Mouse (Mus musculus): ENCODE results near the gene Prokr2. TPM values are rescaled to one million over a fixed set of nuclear protein-coding genes. Genes with fewer than 3 reads are reported as not detected.

Gene Prokr2
- polyA plus RNA-seq, 1 experiment: 0.28 TPM

DNA sequence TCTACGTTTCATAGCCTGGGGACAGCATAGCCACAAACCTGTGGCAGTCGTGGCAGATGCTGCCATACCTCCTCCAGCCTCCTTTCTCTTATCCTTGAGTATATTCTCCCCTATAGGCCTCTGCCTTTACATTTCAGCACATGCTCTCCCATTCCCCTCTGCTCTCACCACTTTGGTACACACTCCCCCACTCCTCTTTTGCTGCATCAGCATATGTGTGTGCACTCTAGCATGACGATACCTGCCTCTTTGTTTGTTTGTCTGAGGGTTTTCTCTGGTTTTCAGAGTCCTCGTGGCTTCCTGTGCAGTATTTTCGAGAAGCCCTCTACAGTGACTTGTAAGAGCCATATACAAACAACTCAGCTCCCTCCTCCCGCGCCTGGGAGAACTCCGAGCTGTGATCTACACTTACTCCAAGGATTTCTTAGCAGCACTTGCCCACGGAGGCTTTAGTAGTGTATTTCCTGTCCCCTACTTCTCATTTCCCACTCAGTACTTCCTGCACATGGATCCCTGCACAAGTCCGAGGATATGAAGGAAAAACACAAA is 6.6 kb downstream of the Prokr2 start:
- Histone ChIP-seq H3K4me3 (replicated peaks; ENCODE audit: insufficient read depth, low read depth, low read length) (no peak overlapping the region), H3K27ac (ENCODE audit: insufficient read depth, low read length) (no peak overlapping the region), H3K4me1 (ENCODE audit: control insufficient read depth, insufficient read depth, low read length) (no peaks in the 10 kb centered on the region; the same call in 1 of the 2 replicates), H3K27me3 (ENCODE audit: control insufficient read depth, insufficient read depth, low read length) (no peaks in the 10 kb centered on the region)
- 88% methylated on average over 10 of the region's 10 CpGs for whole genome bisulfite sequencing
- TF ChIP-seq POLR2A (IDR thresholded peaks at IDR 0.05; ENCODE audit: borderline replicate concordance, insufficient read depth, low read length) (no peak), CTCF (IDR thresholded peaks at IDR 0.05; ENCODE audit: borderline replicate concordance, insufficient read depth, low read depth, low read length) (no peak)
- no peak for DNase-seq

DNA sequence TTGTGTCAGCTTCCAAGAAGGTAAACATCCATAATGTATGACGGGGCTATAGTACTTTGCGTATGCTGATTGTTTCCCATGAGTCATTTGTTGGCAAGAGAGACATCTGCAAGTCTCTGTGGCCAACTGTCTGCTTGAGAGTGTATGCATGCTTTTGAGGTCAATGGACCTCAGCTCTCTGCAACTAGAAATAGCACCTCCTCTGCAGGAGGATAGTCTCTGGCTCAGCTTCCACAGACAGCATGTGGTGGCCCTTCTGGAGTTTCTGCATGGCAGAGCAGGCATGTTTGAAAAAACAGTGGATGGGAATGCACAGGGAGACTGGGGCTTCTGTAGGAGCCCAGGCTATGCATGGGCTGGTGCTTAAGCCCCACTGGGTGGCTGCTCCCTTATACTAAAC is 7.8 kb downstream of the Prokr2 start:
- Histone ChIP-seq H3K4me3 (replicated peaks; ENCODE audit: insufficient read depth, low read depth, low read length) (no peak overlapping the region), H3K27ac (ENCODE audit: insufficient read depth, low read length) (no peak overlapping the region), H3K4me1 (ENCODE audit: control insufficient read depth, insufficient read depth, low read length) (no peaks in the 10 kb centered on the region; the same call in 1 of the 2 replicates), H3K27me3 (ENCODE audit: control insufficient read depth, insufficient read depth, low read length) (no peaks in the 10 kb centered on the region)
- 10% methylated on average over 2 of the region's 2 CpGs for WGBS
- peak; percentile 63 to 81 for DNase-seq
- TF ChIP-seq CTCF (IDR thresholded peaks at IDR 0.05; ENCODE audit: borderline replicate concordance, insufficient read depth, low read depth, low read length) (no peak), POLR2A (IDR thresholded peaks at IDR 0.05; ENCODE audit: borderline replicate concordance, insufficient read depth, low read length) (no peak)

DNA sequence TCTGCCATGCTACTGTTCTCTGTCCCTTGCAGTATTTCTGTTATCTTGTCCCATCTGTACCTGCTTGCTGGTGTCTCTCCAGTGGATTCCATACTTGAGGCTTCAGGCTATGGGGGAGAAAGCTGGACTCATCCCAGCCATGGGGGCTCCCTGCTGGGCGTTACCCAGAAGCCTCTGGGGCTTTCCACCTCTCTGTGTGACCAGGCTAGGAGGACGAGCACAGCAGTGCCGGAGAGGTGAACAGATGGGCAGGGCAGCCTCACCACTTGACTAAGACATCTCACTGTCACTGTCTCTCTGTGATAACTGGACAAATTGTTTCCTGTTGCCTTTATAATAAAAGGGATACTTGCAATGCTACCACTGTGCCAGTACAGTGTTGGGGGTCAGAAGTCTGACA is 9.5 kb downstream of the Prokr2 start:
- H3K4me1 ChIP-seq (ENCODE audit: control insufficient read depth, insufficient read depth, low read length): no peaks in the 10 kb centered on the region; the same call in 1 of the 2 replicates
- no peaks in the 10 kb centered on the region for H3K27me3 ChIP-seq (ENCODE audit: control insufficient read depth, insufficient read depth, low read length)
- no peak overlapping the region for H3K4me3 ChIP-seq (replicated peaks; ENCODE audit: insufficient read depth, low read depth, low read length)
- DNase-seq: peak; percentile 66 to 72
- 30% methylated on average over 3 of the region's 3 CpGs for WGBS
- TF ChIP-seq POLR2A (IDR thresholded peaks at IDR 0.05; ENCODE audit: borderline replicate concordance, insufficient read depth, low read length) (no peak), CTCF (IDR thresholded peaks at IDR 0.05; ENCODE audit: borderline replicate concordance, insufficient read depth, low read depth, low read length) (no peak)
- H3K27ac ChIP-seq (ENCODE audit: insufficient read depth, low read length): no peak overlapping the region

GRCm38 (mm10) chr2:132375135-132375534 is 10.1 kb downstream of the Prokr2 start:
- no peak for DNase-seq
- no peaks in the 10 kb centered on the region; the same call in 1 of the 2 replicates for H3K4me1 ChIP-seq (ENCODE audit: control insufficient read depth, insufficient read depth, low read length)
- WGBS: 94% methylated on average over 9 of the region's 9 CpGs
- H3K4me3 ChIP-seq (replicated peaks; ENCODE audit: insufficient read depth, low read depth, low read length): no peak overlapping the region
- no peak for TF ChIP-seq CTCF (IDR thresholded peaks at IDR 0.05; ENCODE audit: borderline replicate concordance, insufficient read depth, low read depth, low read length)
- no peak for TF ChIP-seq POLR2A (IDR thresholded peaks at IDR 0.05; ENCODE audit: borderline replicate concordance, insufficient read depth, low read length)
- no peak overlapping the region for H3K27ac ChIP-seq (ENCODE audit: insufficient read depth, low read length)
- no peaks in the 10 kb centered on the region for H3K27me3 ChIP-seq (ENCODE audit: control insufficient read depth, insufficient read depth, low read length)

- Histone ChIP-seq H3K27me3 (ENCODE audit: control insufficient read depth, insufficient read depth, low read length) (no peaks in the 10 kb centered on the region), H3K27ac (ENCODE audit: insufficient read depth, low read length) (no peak overlapping the region), H3K4me1 (ENCODE audit: control insufficient read depth, insufficient read depth, low read length) (no peaks in the 10 kb centered on the region; the same call in 1 of the 2 replicates), H3K4me3 (replicated peaks; ENCODE audit: insufficient read depth, low read depth, low read length) (no peak overlapping the region)
- 91% methylated on average over 17 of the region's 17 CpGs for whole genome bisulfite sequencing
- no peak for DNase-seq
- TF ChIP-seq CTCF (IDR thresholded peaks at IDR 0.05; ENCODE audit: borderline replicate concordance, insufficient read depth, low read depth, low read length): no peak
- no peak for TF ChIP-seq POLR2A (IDR thresholded peaks at IDR 0.05; ENCODE audit: borderline replicate concordance, insufficient read depth, low read length)
Observed at GRCm38 (mm10) chr2:132373748-132374147, 11.5 kb downstream of the Prokr2 start.

DNA sequence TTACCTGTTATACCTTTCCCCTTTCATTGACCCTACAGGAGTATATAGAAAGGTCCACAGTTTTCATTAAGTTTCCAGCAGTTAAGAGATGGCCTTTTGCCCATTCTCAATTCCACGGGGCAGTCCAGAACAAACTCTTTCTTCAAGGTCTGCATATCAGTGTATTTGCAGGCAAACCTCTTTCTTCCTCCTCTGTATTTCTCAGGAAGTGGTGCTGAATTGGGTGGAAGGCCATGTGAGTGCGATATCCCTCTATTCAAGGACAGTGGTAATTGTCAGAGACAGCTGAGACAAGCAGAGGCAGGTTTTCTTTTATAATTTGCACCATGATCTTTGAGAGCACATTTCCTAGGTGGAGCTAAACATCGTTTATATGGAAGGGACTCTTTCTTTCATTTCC is 16.8 kb downstream of the Prokr2 start:
- no peaks in the 10 kb centered on the region for H3K27me3 ChIP-seq (ENCODE audit: control insufficient read depth, insufficient read depth, low read length)
- no peak for DNase-seq
- H3K4me1 ChIP-seq (ENCODE audit: control insufficient read depth, insufficient read depth, low read length): no peaks in the 10 kb centered on the region

DNA sequence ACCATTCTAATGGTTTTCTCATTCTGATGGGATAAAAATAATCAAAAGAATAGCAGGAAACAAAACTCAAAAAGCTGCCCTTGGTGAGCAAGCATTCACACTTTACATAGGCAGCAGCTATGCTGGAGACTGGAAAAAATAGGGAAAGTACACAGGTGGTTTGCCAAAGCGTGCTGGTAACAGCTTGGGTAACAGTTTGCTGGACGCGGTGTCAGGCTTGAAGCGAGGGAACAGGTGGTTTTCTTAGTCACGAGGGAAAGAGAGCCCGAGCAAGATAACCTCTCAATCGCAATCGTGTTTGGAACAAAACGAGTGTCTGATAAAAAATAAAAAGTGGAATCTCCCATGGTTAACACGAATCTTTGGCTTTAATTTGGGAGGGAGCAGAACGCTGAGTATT is 41.4 kb downstream of the Prokr2 start:
- peak; percentile 13 to 17 for DNase-seq
- no peak for TF ChIP-seq POLR2A (IDR thresholded peaks at IDR 0.05; ENCODE audit: borderline replicate concordance, insufficient read depth, low read length)
- no peak for TF ChIP-seq CTCF (IDR thresholded peaks at IDR 0.05; ENCODE audit: borderline replicate concordance, insufficient read depth, low read depth, low read length)
- Histone ChIP-seq H3K27me3 (ENCODE audit: control insufficient read depth, insufficient read depth, low read length) (no peaks in the 10 kb centered on the region), H3K4me3 (replicated peaks; ENCODE audit: insufficient read depth, low read depth, low read length) (no peak overlapping the region), H3K4me1 (ENCODE audit: control insufficient read depth, insufficient read depth, low read length) (no peaks in the 10 kb centered on the region), H3K27ac (ENCODE audit: insufficient read depth, low read length) (no peak overlapping the region)
- 41% methylated on average over 11 of the region's 11 CpGs for WGBS

More for the DNA sequence above, 16.8 kb downstream of the Prokr2 start:
- no peak overlapping the region for H3K27ac ChIP-seq (ENCODE audit: insufficient read depth, low read length)
- TF ChIP-seq CTCF (IDR thresholded peaks at IDR 0.05; ENCODE audit: borderline replicate concordance, insufficient read depth, low read depth, low read length) (no peak), POLR2A (IDR thresholded peaks at IDR 0.05; ENCODE audit: borderline replicate concordance, insufficient read depth, low read length) (no peak)
- no peak overlapping the region for H3K4me3 ChIP-seq (replicated peaks; ENCODE audit: insufficient read depth, low read depth, low read length)
- WGBS: 86% methylated on average over 3 of the region's 3 CpGs

DNA sequence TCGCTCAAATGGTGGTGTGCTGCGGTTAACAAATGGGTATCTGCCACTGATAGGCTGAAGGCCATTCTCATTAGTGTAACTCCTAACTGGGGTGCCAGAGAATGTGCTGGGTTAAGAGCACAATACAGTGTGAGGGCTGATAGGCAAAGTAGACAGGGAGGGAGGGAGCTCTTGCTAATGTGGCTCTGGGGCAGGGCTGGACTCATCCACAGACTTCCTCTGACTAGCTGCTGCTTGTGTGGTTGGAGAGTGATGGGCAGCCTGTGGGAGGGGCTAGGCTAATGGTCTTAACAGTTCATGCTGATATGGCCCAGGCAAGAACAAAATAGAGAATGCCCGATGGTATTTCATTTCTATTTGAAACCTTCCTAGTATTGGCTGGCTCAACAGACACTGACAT is 44.0 kb downstream of the Prokr2 start:
- Histone ChIP-seq H3K27me3 (ENCODE audit: control insufficient read depth, insufficient read depth, low read length) (no peaks in the 10 kb centered on the region), H3K4me1 (ENCODE audit: control insufficient read depth, insufficient read depth, low read length) (no peaks in the 10 kb centered on the region), H3K4me3 (replicated peaks; ENCODE audit: insufficient read depth, low read depth, low read length) (no peak overlapping the region), H3K27ac (ENCODE audit: insufficient read depth, low read length) (no peak overlapping the region)
- TF ChIP-seq CTCF (IDR thresholded peaks at IDR 0.05; ENCODE audit: borderline replicate concordance, insufficient read depth, low read depth, low read length) (no peak), POLR2A (IDR thresholded peaks at IDR 0.05; ENCODE audit: borderline replicate concordance, insufficient read depth, low read length) (no peak)
- WGBS: 93% methylated on average over 3 of the region's 3 CpGs
- no peak for DNase-seq

All from cerebellum, adult 2 months (tissue).